Mouse (Mus musculus) spleen, postnatal 36 days (tissue): Measurements from ENCODE around the gene Shmt2.

ENCODE experiments used
- DNase-seq, 2 experiments: peaks; one replicate each; pipeline ENCODE4 v3.0.0; 2022; ENCODE audit warnings: low spot score in 2 of 2, mixed read lengths in 1 of 2

Gene Shmt2

GRCm38 (mm10) chr10:127534036-127534928 lies 12.0 kb upstream of the Shmt2 start, which contains the start of gene Nxph4:
Nxph4 (minus strand) TSS chr10:127534559.
- DNase-seq = peak in 1 of 2 experiments; percentile 22

DNA sequence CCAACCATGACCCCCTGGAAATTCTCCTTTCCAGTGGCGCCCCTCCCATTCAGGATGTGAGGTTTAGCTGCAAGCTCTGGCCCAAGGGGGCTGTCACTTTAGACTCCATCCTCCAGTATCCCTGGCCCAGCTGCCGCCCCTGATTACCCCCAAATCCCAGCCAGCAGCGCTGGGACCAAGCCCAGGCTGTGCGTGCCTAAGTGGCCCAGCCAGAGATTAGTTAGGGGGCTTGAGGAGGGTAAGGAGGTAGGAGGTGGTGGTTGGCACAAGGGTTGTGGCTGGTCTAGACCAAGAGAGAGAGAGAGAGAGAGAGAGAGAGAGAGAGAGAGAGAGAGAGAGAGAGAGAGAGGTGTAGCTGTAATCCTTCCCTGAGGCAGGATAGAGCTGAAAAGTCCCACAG lies 9.3 kb upstream of the Shmt2 start:
- DNase-seq = no peak

DNA sequence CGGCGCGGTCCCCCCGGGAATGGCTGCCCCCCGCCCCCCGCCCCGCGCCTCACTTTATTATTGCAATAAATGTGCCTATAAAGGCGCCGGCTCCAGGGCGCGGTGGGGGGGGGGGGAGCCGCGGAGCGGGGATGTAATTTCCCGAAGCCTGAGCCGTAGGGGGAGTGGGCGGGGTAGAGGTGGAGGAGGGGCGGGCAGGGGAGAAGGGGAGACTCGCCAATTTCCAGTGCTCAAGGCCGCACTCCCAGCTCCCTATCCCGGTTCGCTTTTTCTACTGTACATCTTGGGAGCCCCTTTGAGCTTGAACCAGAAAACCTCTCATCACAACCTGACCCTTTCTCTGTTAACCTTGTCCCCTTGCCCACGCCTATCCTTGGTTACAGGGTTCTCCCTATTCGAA lies 8.7 kb upstream of the Shmt2 start:
- no peak for DNase-seq

GRCm38 (mm10) chr10:127527481-127527880 lies 5.2 kb upstream of the Shmt2 start:
- DNase-seq = no peak

GRCm38 (mm10) chr10:127526681-127527080 lies 4.4 kb upstream of the Shmt2 start:
- DNase-seq = no peak

DNA sequence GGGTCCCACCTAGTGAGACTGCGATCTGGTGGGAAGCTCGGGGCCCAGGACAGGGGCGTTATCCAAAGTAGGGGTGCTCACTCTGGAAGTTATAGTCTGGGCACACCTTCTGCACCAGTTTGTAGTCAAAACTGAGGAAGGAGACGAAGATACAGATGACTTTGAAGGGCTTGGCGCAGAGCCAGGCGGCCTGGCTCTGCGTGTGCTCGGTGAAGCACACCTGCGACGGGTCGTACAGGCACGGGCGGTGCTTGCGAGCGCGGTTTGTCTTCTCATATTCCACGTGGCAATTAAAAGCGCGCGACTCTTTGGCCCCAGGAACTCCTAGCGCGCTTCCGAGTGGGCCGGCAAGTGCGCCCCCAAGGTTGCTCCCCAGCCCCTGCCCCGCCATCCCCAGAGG lies 3.8 kb upstream of the Shmt2 start:
- DNase-seq = no peak

DNA sequence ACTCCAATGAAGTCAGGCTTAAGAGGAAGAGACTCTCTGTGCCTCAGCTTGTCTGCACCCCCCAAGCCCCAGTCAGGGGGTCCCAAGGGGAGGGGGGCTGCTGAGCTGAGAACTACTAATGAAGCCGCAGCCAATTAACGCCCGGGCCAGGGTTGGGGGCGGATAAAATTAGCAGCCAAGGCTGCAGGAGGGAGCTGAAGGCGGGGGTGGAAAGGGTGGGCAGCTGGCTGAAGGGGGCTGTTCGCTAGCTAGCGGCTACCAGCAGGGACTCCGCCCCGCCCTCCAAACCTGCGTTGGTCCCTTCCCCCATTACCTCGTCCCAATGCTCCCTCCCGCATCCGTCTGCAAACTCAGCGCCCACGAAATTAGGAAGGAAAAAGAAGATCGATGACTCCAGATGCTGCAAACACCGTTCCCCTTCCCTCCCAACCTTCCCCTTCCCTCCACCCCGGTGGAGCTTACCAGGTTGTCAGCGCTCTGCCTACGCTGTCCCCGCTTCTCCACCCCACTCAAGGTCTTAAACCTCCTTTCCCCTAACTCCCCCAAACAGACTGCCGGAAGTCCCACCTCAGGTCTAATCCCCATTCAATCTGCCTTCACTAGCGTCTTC lies 2.5 kb upstream of the Shmt2 start:
- no peak for DNase-seq

DNA sequence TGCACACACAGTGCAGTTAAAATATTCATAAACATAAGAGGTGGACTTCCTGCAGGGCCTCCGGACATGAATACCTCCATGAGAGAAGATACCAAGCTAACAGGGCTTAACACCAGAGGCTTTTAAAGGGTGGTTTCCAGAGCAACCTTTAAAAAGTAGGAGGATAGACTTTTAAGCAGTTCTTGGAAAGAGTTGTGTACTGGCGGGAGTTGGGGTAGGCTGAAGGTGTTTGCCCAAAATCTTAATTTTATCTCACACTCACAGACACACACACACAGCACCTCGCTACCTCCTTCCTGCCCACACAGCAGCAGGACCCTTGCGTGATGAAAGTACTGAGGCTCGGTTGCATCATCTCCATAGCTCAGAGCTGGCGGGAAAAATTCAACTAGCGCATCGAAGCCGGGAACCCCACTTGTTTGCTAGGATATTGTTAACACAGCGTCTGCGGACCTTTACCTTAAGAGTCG lies 598 bp downstream of the Shmt2 start:
- DNase-seq = no peak

GRCm38 (mm10) chr10:127520714-127521357 lies 1.4 kb downstream of the Shmt2 start:
- DNase-seq = no peak

GRCm38 (mm10) chr10:127519903-127520713 lies 2.1 kb downstream of the Shmt2 start:
- DNase-seq = no peak

DNA sequence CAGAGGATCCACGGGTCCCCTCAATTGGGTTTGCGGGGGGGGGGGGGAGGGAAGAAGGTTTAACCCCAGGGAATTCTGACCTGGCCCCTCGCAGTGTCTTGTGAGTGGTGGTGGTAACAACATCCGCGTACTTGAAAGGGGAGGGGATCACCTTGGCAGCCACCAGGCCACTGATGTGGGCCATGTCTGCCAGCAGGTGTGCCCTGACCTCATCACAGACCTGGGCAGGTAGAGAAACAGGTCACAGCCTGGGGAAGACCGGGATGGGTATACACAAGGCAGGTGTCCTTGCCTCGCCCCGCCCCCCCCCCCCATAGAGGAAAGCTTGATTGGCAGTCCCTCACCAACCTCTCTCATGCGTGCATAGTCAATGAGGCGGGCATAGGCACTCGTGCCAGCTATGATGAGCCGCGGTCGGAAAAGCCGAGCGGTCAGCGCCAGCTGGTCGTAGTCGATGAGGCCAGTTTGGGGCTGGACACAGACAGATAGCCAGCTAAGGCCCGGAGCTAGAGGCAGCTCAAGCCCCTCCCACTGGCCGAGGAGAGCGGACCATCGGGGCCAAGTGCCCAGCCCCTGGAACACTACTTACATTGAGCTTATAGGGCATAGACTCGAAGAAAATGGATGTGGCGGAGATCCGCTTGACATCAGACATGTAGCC lies 3.1 kb downstream of the Shmt2 start:
- no peak for DNase-seq

DNA sequence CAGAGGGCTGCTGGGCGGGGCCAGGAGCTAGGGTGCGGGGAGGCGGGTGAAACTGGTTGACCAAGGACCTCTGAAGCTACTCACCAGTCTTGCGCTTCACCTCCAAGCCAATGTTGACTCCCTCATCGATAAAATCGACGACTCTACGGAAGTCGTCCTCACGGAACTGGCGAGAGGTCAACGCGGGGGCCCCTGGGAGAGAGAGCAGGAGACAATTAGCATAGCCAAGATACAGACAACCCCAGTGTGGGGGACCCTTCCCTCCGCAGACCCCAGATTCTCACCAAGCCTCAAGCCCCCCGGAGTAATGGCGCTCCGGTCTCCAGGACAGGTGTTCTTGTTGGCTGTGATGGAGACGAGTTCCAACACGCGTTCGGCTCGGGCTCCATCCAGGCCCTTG lies 4.3 kb downstream of the Shmt2 start:
- DNase-seq = no peak

- DNase-seq = no peak
Measured at GRCm38 (mm10) chr10:127516576-127517260, 5.5 kb downstream of the Shmt2 start.

GRCm38 (mm10) chr10:127515983-127516459 lies 6.2 kb downstream of the Shmt2 start:
- DNase-seq = no peak

GRCm38 (mm10) chr10:127515271-127515982 lies 6.8 kb downstream of the Shmt2 start:
- DNase-seq = no peak

DNA sequence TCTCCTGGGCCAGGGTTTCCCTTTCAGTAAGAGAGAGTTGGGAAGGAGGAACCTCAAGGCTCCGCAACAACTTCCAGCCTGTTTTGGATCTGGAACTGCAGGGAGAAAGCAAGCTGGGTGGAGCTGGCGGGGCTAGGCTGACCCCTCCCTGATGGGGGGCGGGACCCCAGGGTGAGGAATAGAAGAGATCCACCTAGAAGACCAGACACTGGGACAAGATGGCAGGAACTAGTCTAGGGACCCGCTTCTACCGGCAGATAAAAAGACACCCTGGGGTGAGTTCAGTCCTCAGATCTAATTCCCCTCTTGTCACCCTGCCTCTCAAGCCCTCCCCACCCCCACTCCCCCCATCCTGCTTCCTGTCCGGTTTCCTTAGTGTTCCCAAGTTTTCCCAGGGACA lies 7.5 kb downstream of the Shmt2 start, which contains the start of gene Ndufa4l2:
Gene Ndufa4l2, plus strand, starts transcription at position 204 of the 400 bp plus-strand sequence.
- DNase-seq = no peak

GRCm38 (mm10) chr10:127514111-127514698 lies 8.0 kb downstream of the Shmt2 start:
- no peak for DNase-seq

DNA sequence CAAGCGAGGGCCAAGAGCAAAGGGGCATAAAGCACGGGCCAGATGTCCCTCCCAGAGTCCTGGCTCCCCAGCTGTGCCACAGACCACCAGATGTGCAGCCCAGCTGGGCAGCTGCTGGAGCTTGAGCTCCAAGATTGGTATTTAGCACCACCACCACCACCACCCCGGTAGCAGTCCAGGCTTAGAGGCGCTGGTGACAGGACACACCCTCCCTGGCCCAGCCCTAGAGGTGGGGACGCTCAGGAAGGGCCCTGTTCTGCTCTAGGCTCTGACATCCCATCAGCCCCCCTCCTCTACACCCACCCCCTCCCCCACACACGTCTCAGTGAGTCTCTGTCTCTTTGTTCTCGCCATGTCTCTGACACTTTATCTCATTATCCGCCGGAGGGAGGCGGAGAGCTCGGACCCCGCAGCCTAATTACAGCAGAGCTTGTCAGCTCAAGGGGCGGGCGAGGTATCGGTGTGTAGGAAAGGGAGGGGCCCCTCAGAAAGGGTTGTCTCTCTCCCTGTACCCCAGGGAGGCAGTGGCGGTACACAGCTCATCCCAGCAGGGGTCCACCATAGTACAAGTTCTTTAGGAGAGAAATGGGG lies 8.6 kb downstream of the Shmt2 start:
- no peak for DNase-seq

DNA sequence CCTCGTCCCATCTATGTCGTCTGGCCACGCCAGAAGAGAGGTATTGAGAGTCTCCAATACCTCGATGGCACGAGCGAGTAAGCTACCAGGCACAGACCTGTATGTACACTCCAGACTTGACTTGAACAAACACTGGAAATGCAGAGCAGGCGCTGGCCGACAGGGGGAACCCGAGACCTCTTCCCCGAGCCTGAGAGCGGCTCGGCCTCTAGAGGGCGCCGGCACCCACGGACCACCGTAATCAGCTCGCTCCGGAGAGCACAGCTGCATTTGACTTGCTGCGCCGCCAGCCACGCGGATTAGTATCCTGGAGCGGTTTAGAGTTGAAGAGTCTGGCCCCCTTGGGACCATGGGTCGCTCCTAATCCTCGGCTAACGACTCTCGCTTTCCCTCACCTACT lies 9.4 kb downstream of the Shmt2 start:
- DNase-seq = peak; percentile 85 to 88
